ENCODE assay signal across 26 mouse cellular contexts in genomic region chr6:28450481-28450880, GRCm38 (mm10). TPM values are rescaled to one million over a fixed set of nuclear protein-coding genes. Genes with fewer than 3 reads are reported as not detected.
A peak's percentile ranks its signal among the peaks of the same experiment; 100 is the strongest.
DNase-seq lines count a peak whose midpoint lies in the region; ATAC-seq and TF ChIP-seq lines count a peak whose summit lies in the region.
"Had no signal": no experiment of that assay in that cellular context is flagged by ENCODE, and none has a peak within 500 bp of the region (broad histone marks: within the 10 kb centered on the region; RNA-seq: fewer than 3 reads in every experiment).

No protein-coding gene starts in this region.

- no peak overlapping the region for H3K27ac ChIP-seq in forebrain, embryonic 13.5 days
- no peak overlapping the region for H3K27ac ChIP-seq in forebrain, embryonic 10.5 days
- no peak overlapping the region for H3K27ac ChIP-seq in neural tube, embryonic 15.5 days (replicated peaks)
- no peak overlapping the region for H3K27ac ChIP-seq in limb, embryonic 10.5 days
- no peak overlapping the region for H3K27ac ChIP-seq in neural tube, embryonic 13.5 days (replicated peaks)
- H3K27ac ChIP-seq in lung, postnatal 0 days (ENCODE audit: low read length) = no peak overlapping the region
- H3K27ac ChIP-seq: embryonic facial prominence, embryonic 12.5 days; hindbrain, postnatal 0 days had no signal

- no peak for DNase-seq in forebrain, embryonic 10.5 days (ENCODE audit: extremely low spot score, low spot score)
- peak; percentile 17 for DNase-seq in neural tube, embryonic 10.5 days (ENCODE audit: extremely low spot score, low spot score)
- DNase-seq in limb, embryonic 10.5 days (ENCODE audit: low spot score) = peak; percentile 36
- no peak for DNase-seq in adrenal gland, adult 18-20 months (ENCODE audit: low spot score in 2 of 2)
- DNase-seq in lung, postnatal 0 days (ENCODE audit: low spot score) = no peak
- DNase-seq: cerebellum, adult 9-11 months; heart, postnatal 36 days; kidney, adult 18-20 months; kidney, postnatal 25 days; liver; lung, adult 18-20 months had no signal

- no peak overlapping the region for H3K4me3 ChIP-seq in forebrain, embryonic 13.5 days
- H3K4me3 ChIP-seq in forebrain, embryonic 10.5 days = no peak overlapping the region
- no peak overlapping the region for H3K4me3 ChIP-seq in neural tube, embryonic 15.5 days (replicated peaks)
- no peak overlapping the region for H3K4me3 ChIP-seq in limb, embryonic 10.5 days
- no peak overlapping the region for H3K4me3 ChIP-seq in neural tube, embryonic 13.5 days
- H3K4me3 ChIP-seq in lung, postnatal 0 days (ENCODE audit: low read depth, low read length) = no peak overlapping the region
- H3K4me3 ChIP-seq: embryonic facial prominence, embryonic 12.5 days; heart, embryonic 12.5 days had no signal

- no peaks in the 10 kb centered on the region for H3K9me3 ChIP-seq in forebrain, embryonic 13.5 days (replicated peaks)
- no peaks in the 10 kb centered on the region for H3K9me3 ChIP-seq in forebrain, embryonic 10.5 days
- H3K9me3 ChIP-seq in neural tube, embryonic 15.5 days (replicated peaks) = no peaks in the 10 kb centered on the region
- H3K9me3 ChIP-seq in limb, embryonic 10.5 days (replicated peaks) = no peaks in the 10 kb centered on the region
- H3K9me3 ChIP-seq in neural tube, embryonic 13.5 days = no peaks in the 10 kb centered on the region
- no peaks in the 10 kb centered on the region for H3K9me3 ChIP-seq in lung, postnatal 0 days (ENCODE audit: low read length)
- H3K9me3 ChIP-seq: embryonic facial prominence, embryonic 12.5 days; heart, embryonic 12.5 days had no signal

- ATAC-seq in forebrain, embryonic 13.5 days = no peak
- ATAC-seq in neural tube, embryonic 15.5 days (ENCODE audit: low FRiP score) = no peak
- ATAC-seq in neural tube, embryonic 13.5 days (ENCODE audit: low read depth) = 0 out of 2 replicates have a peak, but pooled peaks have one; percentile 27
- ATAC-seq in lung, postnatal 0 days = no peak
- ATAC-seq: hindbrain, postnatal 0 days; midbrain, embryonic 16.5 days; Patski had no signal

- peaks cover 37% of the 10 kb centered on the region for H3K27me3 ChIP-seq in forebrain, embryonic 13.5 days
- H3K27me3 ChIP-seq in forebrain, embryonic 10.5 days (ENCODE audit: poor library complexity, severe bottlenecking) = peaks cover 53% of the 10 kb centered on the region
- peaks cover 28% of the 10 kb centered on the region for H3K27me3 ChIP-seq in neural tube, embryonic 15.5 days (replicated peaks)
- peaks cover 55% of the 10 kb centered on the region for H3K27me3 ChIP-seq in limb, embryonic 10.5 days (ENCODE audit: low read depth, poor library complexity, severe bottlenecking)
- H3K27me3 ChIP-seq in neural tube, embryonic 13.5 days = peaks cover 36% of the 10 kb centered on the region
- H3K27me3 ChIP-seq in lung, postnatal 0 days (replicated peaks; ENCODE audit: insufficient read depth, low read length) = peaks cover 11% of the 10 kb centered on the region

- H3K36me3 ChIP-seq in forebrain, embryonic 13.5 days (ENCODE audit: poor library complexity, severe bottlenecking) = no peaks in the 10 kb centered on the region
- no peaks in the 10 kb centered on the region for H3K36me3 ChIP-seq in forebrain, embryonic 10.5 days (replicated peaks)
- H3K36me3 ChIP-seq in neural tube, embryonic 15.5 days = no peaks in the 10 kb centered on the region
- H3K36me3 ChIP-seq in limb, embryonic 10.5 days = no peaks in the 10 kb centered on the region
- no peaks in the 10 kb centered on the region for H3K36me3 ChIP-seq in neural tube, embryonic 13.5 days
- no peaks in the 10 kb centered on the region for H3K36me3 ChIP-seq in lung, postnatal 0 days (ENCODE audit: insufficient read depth, low read length)
- H3K36me3 ChIP-seq: embryonic facial prominence, embryonic 12.5 days; heart, embryonic 12.5 days had no signal

- no peak overlapping the region for H3K9ac ChIP-seq in forebrain, embryonic 13.5 days
- H3K9ac ChIP-seq in neural tube, embryonic 15.5 days (replicated peaks) = no peak overlapping the region
- H3K9ac ChIP-seq in neural tube, embryonic 13.5 days = no peak overlapping the region
- H3K9ac ChIP-seq in lung, postnatal 0 days (replicated peaks; ENCODE audit: low read depth) = no peak overlapping the region
- H3K9ac ChIP-seq: embryonic facial prominence, embryonic 12.5 days; heart, embryonic 12.5 days had no signal

- no peak for TF ChIP-seq EP300 in lung, postnatal 0 days (IDR thresholded peaks at IDR 0.05)

- peak overlapping the region; percentile 24; the same call in 1 of the 2 replicates for H3K4me2 ChIP-seq in forebrain, embryonic 13.5 days
- no peak overlapping the region for H3K4me2 ChIP-seq in neural tube, embryonic 15.5 days
- H3K4me2 ChIP-seq in neural tube, embryonic 13.5 days = no peak overlapping the region
- H3K4me2 ChIP-seq in lung, postnatal 0 days (replicated peaks; ENCODE audit: low read depth, low read length) = no peak overlapping the region
- H3K4me2 ChIP-seq: embryonic facial prominence, embryonic 12.5 days; heart, embryonic 12.5 days had no signal

- 20% methylated on average over 5 of the region's 5 CpGs for WGBS in forebrain, embryonic 13.5 days
- WGBS in forebrain, embryonic 10.5 days = 12% methylated on average over 5 of the region's 5 CpGs
- 15% methylated on average over 5 of the region's 5 CpGs for WGBS in neural tube, embryonic 15.5 days
- 18% methylated on average over 5 of the region's 5 CpGs for WGBS in limb, embryonic 10.5 days
- WGBS in neural tube, embryonic 13.5 days = 14% methylated on average over 5 of the region's 5 CpGs
- WGBS in lung, postnatal 0 days = 12% methylated on average over 5 of the region's 5 CpGs

- 0 out of 2 replicates have a peak, but pooled peaks cover 7% of the 10 kb centered on the region for H3K4me1 ChIP-seq in forebrain, embryonic 13.5 days
- H3K4me1 ChIP-seq in forebrain, embryonic 10.5 days = 0 out of 2 replicates have a peak, but pooled peaks cover 4% of the 10 kb centered on the region
- H3K4me1 ChIP-seq in neural tube, embryonic 15.5 days = peaks cover 6% of the 10 kb centered on the region; the same call in 1 of the 2 replicates
- peaks cover 10% of the 10 kb centered on the region for H3K4me1 ChIP-seq in limb, embryonic 10.5 days
- H3K4me1 ChIP-seq in neural tube, embryonic 13.5 days (replicated peaks) = peaks cover 10% of the 10 kb centered on the region
- no peaks in the 10 kb centered on the region for H3K4me1 ChIP-seq in lung, postnatal 0 days (ENCODE audit: insufficient read depth, low read depth, low read length)
- H3K4me1 ChIP-seq: heart, embryonic 12.5 days had no signal

- TF ChIP-seq CTCF in lung, postnatal 0 days (IDR thresholded peaks at IDR 0.05) = no peak

RNA-seq across cellular contexts. Expression of gene Pax4, which starts 1.3 kb away (rescaled TPM):
- not detected in 2 replicates for polyA plus RNA-seq in forebrain, embryonic 13.5 days (2015; fragmentation: Nextera tagmentation; extraction: Ambion mirVana)
- 0.12 TPM in 1 of 2 replicates, not detected in the other for polyA plus RNA-seq in forebrain, embryonic 10.5 days (2016; fragmentation: Nextera tagmentation; extraction: Ambion mirVana)
- not detected in 2 replicates for polyA plus RNA-seq in neural tube, embryonic 15.5 days (2015; fragmentation: Nextera tagmentation; extraction: Ambion mirVana)
- polyA plus RNA-seq in limb, embryonic 10.5 days (2016; fragmentation: Nextera tagmentation; extraction: Ambion mirVana) = not detected in 2 replicates
- not detected in 2 replicates for polyA plus RNA-seq in neural tube, embryonic 13.5 days (2015; fragmentation: Nextera tagmentation; extraction: Ambion mirVana)
- total RNA-seq in adrenal gland, adult 18-20 months (2021) = not detected
- not detected in 2 replicates for polyA plus RNA-seq in lung, postnatal 0 days (2015; fragmentation: Nextera tagmentation; extraction: Ambion mirVana)
- total RNA-seq: adrenal gland, postnatal 4 days; gastrocnemius, postnatal 4 days; heart, postnatal 36 days; hindbrain, postnatal 0 days; layer of hippocampus, postnatal 14 days; left cerebral cortex, postnatal 10 days; megakaryocyte, adult 5-6 weeks had no signal
- polyA plus RNA-seq: embryonic facial prominence, embryonic 12.5 days; heart, embryonic 12.5 days; midbrain, embryonic 16.5 days; neural tube, embryonic 11.5 days; Patski; thymus, postnatal 0 days had no signal

RNA-seq across cellular contexts. Expression of gene Gcc1, which starts 22.3 kb away (rescaled TPM):
- polyA plus RNA-seq in forebrain, embryonic 13.5 days (2015; fragmentation: Nextera tagmentation; extraction: Ambion mirVana) = 11.4 and 12.9 TPM in 2 replicates
- polyA plus RNA-seq in forebrain, embryonic 10.5 days (2016; fragmentation: Nextera tagmentation; extraction: Ambion mirVana) = 10.6 and 11.2 TPM in 2 replicates
- polyA plus RNA-seq in neural tube, embryonic 15.5 days (2015; fragmentation: Nextera tagmentation; extraction: Ambion mirVana) = 11.0 and 12.8 TPM in 2 replicates
- polyA plus RNA-seq in limb, embryonic 10.5 days (2016; fragmentation: Nextera tagmentation; extraction: Ambion mirVana) = 8.3 and 10.7 TPM in 2 replicates
- polyA plus RNA-seq in neural tube, embryonic 13.5 days (2015; fragmentation: Nextera tagmentation; extraction: Ambion mirVana) = 10.0 and 12.5 TPM in 2 replicates
- 10 to 100 TPM; 15.2 to 18.1 TPM for total RNA-seq in adrenal gland, adult 18-20 months (2021)
- polyA plus RNA-seq in lung, postnatal 0 days (2015; fragmentation: Nextera tagmentation; extraction: Ambion mirVana) = 7.6 and 7.8 TPM in 2 replicates

RNA-seq across cellular contexts. Expression of gene Fscn3, which starts 22.9 kb away (rescaled TPM):
- 0.09 TPM in 1 of 2 replicates, not detected in the other for polyA plus RNA-seq in forebrain, embryonic 13.5 days (2015; fragmentation: Nextera tagmentation; extraction: Ambion mirVana)
- 0.14 TPM in 1 of 2 replicates, not detected in the other for polyA plus RNA-seq in forebrain, embryonic 10.5 days (2016; fragmentation: Nextera tagmentation; extraction: Ambion mirVana)
- not detected in 2 replicates for polyA plus RNA-seq in neural tube, embryonic 15.5 days (2015; fragmentation: Nextera tagmentation; extraction: Ambion mirVana)
- not detected in 2 replicates for polyA plus RNA-seq in limb, embryonic 10.5 days (2016; fragmentation: Nextera tagmentation; extraction: Ambion mirVana)
- not detected in 2 replicates for polyA plus RNA-seq in neural tube, embryonic 13.5 days (2015; fragmentation: Nextera tagmentation; extraction: Ambion mirVana)
- not detected for total RNA-seq in adrenal gland, adult 18-20 months (2021)
- polyA plus RNA-seq in lung, postnatal 0 days (2015; fragmentation: Nextera tagmentation; extraction: Ambion mirVana) = not detected in 2 replicates
- total RNA-seq: adrenal gland, postnatal 4 days; heart, postnatal 36 days; hindbrain, postnatal 0 days; layer of hippocampus, postnatal 14 days; megakaryocyte, adult 5-6 weeks had no signal
- polyA plus RNA-seq: embryonic facial prominence, embryonic 12.5 days; heart, embryonic 12.5 days; hindbrain, postnatal 0 days; neural tube, embryonic 11.5 days; Patski had no signal

RNA-seq across cellular contexts. Expression of gene Snd1, which starts 24.5 kb away (rescaled TPM):
- polyA plus RNA-seq in forebrain, embryonic 13.5 days (2015; fragmentation: Nextera tagmentation; extraction: Ambion mirVana) = 80.1 and 83.5 TPM in 2 replicates
- 110 and 115 TPM in 2 replicates for polyA plus RNA-seq in forebrain, embryonic 10.5 days (2016; fragmentation: Nextera tagmentation; extraction: Ambion mirVana)
- 71.1 and 86.1 TPM in 2 replicates for polyA plus RNA-seq in neural tube, embryonic 15.5 days (2015; fragmentation: Nextera tagmentation; extraction: Ambion mirVana)
- 119 and 138 TPM in 2 replicates for polyA plus RNA-seq in limb, embryonic 10.5 days (2016; fragmentation: Nextera tagmentation; extraction: Ambion mirVana)
- polyA plus RNA-seq in neural tube, embryonic 13.5 days (2015; fragmentation: Nextera tagmentation; extraction: Ambion mirVana) = 77.5 and 83.3 TPM in 2 replicates
- 100 to 1,000 TPM; 112 to 139 TPM for total RNA-seq in adrenal gland, adult 18-20 months (2021)
- polyA plus RNA-seq in lung, postnatal 0 days (2015; fragmentation: Nextera tagmentation; extraction: Ambion mirVana) = 56.6 and 63.1 TPM in 2 replicates

RNA-seq across cellular contexts. Expression of gene Arf5, which starts 27.1 kb away (rescaled TPM):
- polyA plus RNA-seq in forebrain, embryonic 13.5 days (2015; fragmentation: Nextera tagmentation; extraction: Ambion mirVana) = 348 and 361 TPM in 2 replicates
- 269 and 281 TPM in 2 replicates for polyA plus RNA-seq in forebrain, embryonic 10.5 days (2016; fragmentation: Nextera tagmentation; extraction: Ambion mirVana)
- polyA plus RNA-seq in neural tube, embryonic 15.5 days (2015; fragmentation: Nextera tagmentation; extraction: Ambion mirVana) = 429 and 444 TPM in 2 replicates
- 251 and 298 TPM in 2 replicates for polyA plus RNA-seq in limb, embryonic 10.5 days (2016; fragmentation: Nextera tagmentation; extraction: Ambion mirVana)
- polyA plus RNA-seq in neural tube, embryonic 13.5 days (2015; fragmentation: Nextera tagmentation; extraction: Ambion mirVana) = 336 and 392 TPM in 2 replicates
- 100 to 1,000 TPM; 139 to 163 TPM for total RNA-seq in adrenal gland, adult 18-20 months (2021)
- 314 and 340 TPM in 2 replicates for polyA plus RNA-seq in lung, postnatal 0 days (2015; fragmentation: Nextera tagmentation; extraction: Ambion mirVana)

Comparison
In these comparisons a context has a peak if more than half of its experiments do, and no peak if none do; other contexts are left out.
1. DNase-seq: peak in neural tube, embryonic 10.5 days (single experiment) and limb, embryonic 10.5 days (single experiment); none in forebrain, embryonic 10.5 days (single experiment), adrenal gland, adult 18-20 months (0 of 2) and lung, postnatal 0 days (single experiment).